Mouse (Mus musculus): ENCODE measurements around the gene Srbd1.

DNA sequence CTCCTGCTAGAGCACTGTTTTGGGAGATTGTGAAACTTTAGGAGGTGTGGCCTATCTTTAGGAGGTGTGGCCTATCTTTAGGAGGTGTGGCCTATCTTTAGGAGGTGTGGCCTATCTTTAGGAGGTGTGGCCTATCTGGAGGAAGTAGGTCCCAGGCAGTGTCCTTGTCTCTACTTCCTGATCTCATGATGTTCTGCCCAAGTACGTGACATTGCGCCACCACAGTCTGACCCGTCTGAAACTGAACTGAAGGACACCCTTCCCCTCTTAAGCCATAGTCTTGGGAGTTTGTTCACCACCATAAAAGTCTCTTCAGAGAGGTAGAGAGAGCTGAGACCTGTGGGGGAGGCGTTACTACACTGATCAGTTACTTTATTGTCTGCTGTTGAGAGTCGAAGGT, 202.9 kb downstream of the Srbd1 start:
- TF ChIP-seq CTCF (IDR thresholded peaks at IDR 0.05; ENCODE audit: borderline replicate concordance, insufficient read depth, low read length), result no peak
- no peak for TF ChIP-seq POLR2A (IDR thresholded peaks at IDR 0.05; ENCODE audit: low read depth, low read length)
